Mouse (Mus musculus): ENCODE data around the gene Nemf.

Nemf gene

DNA sequence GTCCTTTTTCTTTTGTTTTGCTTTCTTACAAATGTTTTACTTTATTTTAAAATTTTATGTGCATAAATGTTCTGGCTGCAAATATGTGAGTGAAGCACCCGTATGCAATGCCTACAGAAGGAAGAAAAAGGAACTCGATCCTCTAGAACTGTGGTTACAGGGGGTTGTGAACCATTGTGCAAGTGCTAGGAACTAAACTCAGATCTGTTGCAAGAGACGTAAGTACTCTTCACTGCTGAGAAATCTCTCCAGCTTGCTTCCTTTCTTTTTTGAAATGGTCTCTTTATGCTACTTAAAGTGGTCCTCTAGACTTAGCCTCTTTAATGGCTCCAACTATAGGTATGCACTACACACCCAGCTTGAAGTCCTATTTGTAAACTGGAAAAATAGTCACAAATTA is 25.8 kb downstream of the Nemf start:
- DNase-seq (ENCODE audit: inconsistent age in 2 of 2, low spot score in 1 of 2), result no peak

DNA sequence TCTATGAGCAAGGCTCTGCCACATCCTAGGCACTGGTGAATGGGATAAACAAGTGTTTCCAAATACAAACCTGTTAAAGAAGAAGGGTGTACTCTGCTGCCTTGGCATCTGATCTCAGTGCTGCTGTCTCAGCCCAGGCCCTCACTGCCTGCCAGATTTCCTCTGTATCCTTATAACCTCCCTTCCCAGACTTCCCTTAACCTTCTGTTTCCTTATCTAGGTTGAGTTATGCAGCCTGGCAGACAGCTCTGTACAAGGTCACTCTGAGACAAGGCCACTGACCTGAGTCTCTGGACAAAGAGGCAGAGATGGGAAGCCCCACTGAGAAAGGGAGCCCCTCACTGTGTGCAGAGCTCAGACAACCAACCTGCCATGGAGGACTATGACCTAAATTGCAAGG is 38.5 kb downstream of the Nemf start:
- DNase-seq (ENCODE audit: inconsistent age in 2 of 2, low spot score in 1 of 2), result peak; percentile 34 to 62

DNA sequence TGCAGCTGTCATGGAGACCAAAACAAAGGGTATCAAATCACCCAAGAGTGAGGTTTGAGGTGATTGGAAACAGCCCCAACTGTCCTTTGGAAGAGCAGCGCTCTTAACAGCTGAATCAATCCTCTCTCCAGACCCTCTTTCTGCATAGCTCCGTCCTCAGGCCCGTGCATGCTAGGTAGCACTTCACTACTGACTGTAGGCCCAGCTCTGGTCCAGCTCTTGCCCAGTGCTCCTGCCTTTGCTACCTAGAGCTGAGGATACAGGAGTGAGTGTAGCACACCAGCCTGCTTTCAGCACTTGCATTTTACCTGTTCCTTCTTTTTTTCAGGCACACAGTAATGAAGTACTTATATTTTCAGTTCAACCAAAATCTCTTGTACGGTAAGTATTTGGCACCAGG is 47.3 kb downstream of the Nemf start:
- no peak for DNase-seq (ENCODE audit: inconsistent age in 2 of 2, low spot score in 1 of 2)

DNA sequence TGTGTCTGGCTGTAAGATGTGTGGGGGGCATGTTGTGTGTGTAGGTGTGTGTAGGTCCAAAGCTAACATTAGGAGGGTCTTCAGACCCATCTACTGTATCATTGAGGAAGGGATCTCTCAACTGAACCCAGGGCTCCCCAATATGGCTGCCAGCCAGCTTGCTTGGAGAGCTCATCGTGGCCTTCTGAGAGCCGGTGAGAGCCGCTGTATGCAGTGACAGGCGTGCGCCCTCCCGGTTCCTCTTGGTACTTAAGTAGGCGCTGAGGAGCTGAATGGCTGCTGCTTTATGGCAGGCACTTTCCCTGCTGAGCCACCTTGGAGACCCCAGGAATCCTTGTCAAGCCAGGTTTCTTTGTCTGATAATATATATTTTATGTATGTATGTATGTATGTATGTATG is 50.6 kb downstream of the Nemf start:
- DNase-seq (ENCODE audit: inconsistent age in 2 of 2, low spot score in 1 of 2), result no peak

DNA sequence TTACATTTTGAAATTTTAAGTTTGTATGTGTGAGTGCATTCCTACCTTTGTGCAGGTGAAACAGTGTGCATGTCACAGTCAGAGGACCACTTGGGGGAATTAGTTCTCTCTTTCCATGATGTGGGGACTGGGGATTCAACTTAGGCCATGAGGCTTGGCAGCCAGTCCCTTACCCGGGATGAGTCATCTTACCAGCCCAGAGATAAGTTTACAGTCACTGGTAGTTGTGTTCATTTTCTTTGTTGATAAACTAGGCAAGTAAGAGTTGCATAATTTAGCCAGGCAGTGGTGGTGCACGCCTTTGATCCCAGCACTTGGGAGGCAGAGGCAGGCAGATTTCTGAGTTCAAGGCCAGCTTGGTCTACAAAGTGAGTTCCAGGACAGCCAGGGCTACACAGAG is 52.9 kb downstream of the Nemf start:
- peak; percentile 18 to 51 for DNase-seq (ENCODE audit: inconsistent age in 2 of 2, low spot score in 1 of 2)

DNA sequence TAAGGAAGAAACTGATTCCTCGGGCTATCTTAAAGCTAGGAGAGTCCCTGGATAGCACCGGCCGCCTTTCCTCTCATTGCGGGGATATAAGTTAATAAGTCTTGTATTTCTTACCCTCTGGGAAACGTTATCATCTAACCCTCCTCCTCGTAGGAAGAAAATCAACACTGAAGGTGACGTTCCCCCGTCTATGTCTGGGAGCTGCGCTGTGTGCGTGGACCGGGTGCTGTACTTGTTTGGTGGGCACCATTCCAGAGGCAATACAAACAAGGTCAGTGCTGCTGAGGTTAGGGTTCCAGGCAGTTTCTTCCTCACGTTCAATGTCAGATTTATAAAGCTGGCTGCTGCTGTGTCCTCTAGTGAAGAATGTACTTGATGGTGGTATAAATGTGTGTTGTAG is 54.8 kb downstream of the Nemf start:
- DNase-seq (ENCODE audit: inconsistent age in 2 of 2, low spot score in 1 of 2), result peak; percentile 21 to 71

DNA sequence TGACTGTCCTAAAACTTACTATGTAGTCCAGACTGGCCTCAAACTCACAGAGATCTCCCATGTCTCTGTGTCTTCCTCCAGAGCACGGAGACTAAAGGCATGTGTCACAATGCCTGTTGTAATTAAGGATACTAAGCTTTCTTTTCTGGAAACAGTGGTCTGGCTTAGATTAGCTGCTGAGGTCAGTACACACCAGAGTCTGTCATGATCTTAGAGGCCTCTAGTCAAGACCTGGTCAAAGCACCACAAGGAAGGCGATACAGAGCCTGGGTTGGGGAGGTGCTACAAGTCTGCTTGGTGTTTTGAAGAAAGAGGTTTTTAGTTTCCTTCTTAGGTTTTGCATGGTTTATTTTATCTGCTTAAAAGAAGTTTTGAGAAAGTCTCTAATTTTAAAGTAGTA is 56.6 kb downstream of the Nemf start:
- DNase-seq (ENCODE audit: inconsistent age in 2 of 2, low spot score in 1 of 2), result no peak

DNA sequence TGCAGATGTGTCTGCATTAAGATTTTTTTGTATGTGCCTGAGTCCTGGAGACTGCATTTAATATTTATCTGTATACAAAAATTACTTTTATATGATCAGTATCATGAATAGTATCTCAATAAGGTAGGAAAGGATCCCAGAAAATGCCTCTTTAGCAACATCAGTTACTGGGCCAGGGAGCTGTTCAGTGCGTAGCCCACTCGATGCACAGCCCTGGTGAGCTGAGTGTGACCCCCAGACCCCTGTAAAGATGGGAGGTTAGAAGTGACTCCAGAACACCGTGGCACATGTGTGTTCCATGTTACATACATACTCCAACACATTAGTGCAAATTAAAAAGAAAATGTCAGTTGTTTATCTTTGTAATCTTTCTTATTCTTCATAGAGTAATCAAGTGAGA is 57.1 kb downstream of the Nemf start:
- DNase-seq (ENCODE audit: inconsistent age in 2 of 2, low spot score in 1 of 2), result no peak

DNA sequence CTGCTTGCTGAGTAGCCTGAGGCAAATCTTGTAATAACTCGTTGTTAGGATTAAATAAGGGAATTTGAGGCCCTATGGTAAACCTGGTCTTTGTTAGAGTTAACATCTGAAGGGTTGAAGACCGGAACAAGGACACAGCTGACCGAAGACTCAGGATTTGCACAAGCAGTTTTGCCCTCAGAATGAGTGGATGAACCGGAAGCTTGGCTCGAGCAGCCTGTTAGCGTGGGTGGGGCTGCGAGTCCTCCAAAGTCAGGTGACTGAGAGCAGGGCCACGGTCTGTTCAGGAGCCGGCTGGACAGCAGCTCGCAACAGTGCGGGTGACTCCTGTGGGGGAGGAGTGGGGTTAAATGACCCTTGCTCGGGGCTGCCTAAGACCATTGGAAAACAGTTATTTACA is 57.7 kb downstream of the Nemf start:
- peak; percentile 63 to 85 for DNase-seq (ENCODE audit: inconsistent age in 2 of 2, low spot score in 1 of 2)

DNA sequence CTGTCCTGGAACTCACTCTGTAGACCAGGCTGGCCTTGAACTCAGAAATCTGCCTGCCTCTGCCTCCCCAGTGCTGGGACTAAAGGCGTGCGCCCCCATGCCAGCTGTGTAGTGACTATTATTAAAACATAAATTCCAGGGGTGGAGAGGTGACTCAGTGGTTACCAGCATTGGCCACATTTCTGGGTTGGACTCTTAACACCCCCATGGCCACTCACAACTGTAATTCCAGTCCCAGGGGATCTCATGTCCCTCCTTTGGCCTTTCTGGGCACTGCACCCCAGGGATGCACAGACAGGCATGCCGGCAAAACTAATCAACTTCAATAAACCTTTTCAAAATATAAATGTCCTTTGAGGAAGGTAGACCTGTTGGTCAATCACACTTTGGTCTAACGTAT is 58.7 kb downstream of the Nemf start:
- peak in 1 of 2 experiments; percentile 46 for DNase-seq (ENCODE audit: inconsistent age in 2 of 2, low spot score in 1 of 2)

DNA sequence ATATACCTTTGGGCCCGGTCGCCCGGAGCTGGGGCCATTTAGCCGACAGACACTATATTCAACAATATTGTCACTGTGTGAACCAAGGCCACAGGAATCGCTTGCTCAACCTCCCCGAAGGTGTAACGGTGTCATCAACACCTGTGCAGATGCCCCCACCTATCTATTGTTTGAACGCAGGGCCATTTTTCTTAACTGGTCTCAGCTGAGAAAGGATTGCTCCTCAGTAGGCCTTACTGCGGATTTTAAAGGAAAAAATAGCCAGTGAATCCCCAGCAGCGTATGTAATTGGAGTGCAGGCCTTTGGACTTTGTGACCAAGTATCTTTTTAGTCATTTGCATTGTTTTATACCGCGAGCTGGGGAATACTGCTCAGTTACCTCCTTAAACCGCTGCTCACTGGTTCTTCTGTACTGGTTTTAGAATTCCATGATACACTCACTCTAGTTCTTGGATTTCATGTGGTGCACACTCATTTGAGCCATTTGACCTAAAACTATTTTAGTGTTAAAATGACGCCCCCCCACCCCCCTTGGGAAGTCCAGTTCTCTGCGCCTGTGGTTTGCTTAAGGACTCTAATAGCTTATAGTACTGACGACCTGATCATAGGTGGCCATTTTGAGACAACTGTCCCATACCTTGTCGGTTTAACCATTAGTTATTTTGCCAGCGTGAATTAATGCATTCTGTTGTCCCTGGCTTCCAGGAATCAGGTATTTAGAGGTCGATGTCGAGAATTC is 59.4 kb downstream of the Nemf start:
- no peak for DNase-seq (ENCODE audit: inconsistent age in 2 of 2, low spot score in 1 of 2)

DNA sequence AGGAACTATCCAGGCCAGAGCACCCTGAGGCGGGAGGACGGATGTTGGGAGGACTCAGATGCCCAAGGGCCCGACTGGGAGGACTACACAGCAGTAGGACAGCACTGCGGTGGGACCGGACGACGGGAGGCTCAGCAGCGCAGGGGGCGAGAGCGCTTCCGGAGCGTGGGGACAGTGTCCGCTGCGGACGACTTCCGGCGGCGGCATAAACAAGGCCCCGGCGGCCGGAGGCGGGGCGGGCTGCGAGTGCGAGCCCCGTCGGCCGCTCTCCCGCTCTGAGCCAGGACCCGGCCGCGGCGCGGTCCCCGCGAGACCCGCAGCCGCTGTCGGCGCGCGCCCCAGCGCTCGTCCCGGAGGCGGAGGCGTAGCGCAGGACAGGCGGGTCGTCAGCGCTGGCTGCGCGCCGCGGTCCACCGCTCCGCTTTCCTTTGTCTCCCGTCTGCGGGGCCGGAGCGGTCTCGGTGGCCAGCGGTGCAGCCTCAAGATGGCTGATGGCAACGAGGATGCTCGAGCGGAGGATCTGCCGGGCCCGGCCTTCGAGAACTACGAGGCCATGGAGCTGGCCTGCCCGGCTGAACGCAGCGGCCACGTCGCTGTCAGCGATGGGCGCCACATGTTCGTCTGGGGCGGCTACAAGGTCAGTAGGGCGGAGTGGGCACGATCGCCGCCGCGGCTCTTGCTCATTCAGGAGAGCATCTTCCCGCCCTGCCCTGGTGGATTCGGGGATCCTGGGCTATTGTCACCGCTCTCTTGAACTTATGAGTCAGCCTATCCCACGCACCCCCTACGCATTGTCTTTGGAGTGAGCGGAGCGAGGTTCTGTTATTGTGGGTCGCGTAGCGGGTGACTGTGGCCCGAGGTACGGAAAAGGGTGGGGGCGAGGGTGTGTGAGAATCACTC is 60.2 kb downstream of the Nemf start, which contains the start of gene Klhdc2:
Gene Klhdc2 (plus strand): TSS at position 171 of the 900 bp plus-strand sequence.
- peak; percentile 91 to 96 for DNase-seq (ENCODE audit: inconsistent age in 2 of 2, low spot score in 1 of 2)

DNA sequence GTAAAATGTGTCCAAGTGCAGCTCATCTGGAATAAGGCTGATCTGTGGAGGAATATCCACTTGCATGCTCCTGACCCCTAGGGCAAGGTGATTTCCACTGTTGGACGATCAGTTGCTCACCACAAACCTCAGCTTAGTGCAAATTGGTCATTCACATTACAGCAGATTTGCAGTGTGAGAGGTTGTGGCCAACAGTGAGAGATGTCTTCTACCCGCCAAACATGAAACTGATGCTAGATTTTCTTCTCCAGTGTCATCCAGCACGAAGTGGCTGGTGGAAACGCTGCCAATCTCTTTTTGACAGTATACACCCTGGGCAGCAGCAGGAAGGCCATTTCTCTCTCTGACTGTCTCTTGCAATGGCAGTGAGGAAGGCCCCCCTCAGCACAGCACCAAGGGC is 61.3 kb downstream of the Nemf start:
- peak in 1 of 2 experiments; percentile 48 for DNase-seq (ENCODE audit: inconsistent age in 2 of 2, low spot score in 1 of 2)

DNA sequence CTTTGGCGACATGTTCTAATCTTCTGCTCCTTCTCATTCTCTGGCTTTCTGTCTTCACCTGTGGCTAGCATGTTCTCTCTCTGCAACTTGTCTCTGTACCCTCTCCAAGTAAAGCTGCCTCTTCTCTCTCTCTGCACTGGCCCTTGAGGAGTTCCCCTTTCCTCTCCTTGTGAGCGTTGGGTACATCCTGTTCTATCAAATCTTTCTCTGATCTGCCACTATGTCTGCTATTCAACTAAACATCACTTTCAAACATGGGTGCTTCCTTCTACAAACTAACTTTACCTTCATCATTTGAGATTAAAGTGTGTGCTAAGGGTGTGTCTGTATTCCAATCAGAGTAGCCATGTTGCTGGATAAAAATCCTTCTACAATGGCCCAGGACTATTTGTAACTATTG is 62.0 kb downstream of the Nemf start:
- no peak for DNase-seq (ENCODE audit: inconsistent age in 2 of 2, low spot score in 1 of 2)

DNA sequence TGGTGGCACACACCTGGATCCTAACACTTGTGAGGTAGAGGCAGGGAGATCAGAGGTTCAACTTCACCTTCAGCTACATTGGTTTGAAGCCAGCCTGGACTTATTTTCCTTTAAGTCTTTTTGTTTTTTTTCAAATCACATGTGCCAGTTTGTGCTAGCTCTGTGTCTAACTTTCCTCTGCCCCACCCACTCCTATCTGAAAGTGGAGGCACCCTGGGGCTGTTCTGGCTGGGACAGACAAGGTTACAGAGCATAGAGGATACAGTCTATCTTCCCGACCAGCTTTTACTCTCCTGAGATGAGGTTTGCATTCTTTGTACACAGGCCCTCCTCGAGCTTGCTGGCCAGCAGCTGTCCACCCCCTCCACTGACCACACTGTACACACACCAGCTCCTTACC is 63.1 kb downstream of the Nemf start:
- DNase-seq (ENCODE audit: inconsistent age in 2 of 2, low spot score in 1 of 2), result no peak

DNA sequence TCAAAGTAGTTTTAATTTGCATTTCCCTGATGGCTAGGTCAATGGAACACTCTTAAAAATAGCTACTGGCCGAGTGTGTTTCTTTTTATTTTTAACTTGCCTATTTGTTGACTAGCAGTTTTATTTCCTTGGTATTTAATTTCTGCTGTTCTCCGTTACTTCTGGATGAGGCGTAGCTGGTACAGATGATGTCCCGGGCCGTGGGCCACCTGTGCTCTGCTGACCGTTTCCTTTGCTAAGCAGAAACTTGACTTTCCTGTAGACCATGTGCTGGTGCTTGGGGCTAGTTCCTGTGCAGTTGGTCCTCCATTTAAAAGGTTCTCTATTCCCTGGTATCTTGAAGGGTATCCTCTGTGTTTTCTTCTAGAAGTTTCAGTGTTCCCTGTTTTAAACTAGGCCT is 64.6 kb downstream of the Nemf start:
- no peak for DNase-seq (ENCODE audit: inconsistent age in 2 of 2, low spot score in 1 of 2)

DNA sequence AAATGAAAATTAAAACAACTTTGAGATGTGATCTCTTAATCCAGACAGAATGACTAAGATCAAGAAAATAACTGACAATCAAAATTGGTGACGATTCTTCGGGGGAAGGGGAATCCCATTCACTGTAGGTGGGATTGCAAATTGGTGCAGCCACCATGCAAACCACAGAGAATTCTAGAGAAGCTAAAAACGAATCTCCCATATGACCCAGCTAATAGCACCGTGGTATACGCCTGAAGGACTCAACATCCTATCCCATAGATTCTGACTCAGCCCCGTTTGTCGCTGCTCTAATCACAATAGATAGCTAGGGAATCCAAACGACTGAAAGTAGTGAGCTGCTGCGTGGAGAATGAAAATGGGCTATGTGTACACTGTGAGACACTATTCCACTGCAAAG is 68.3 kb downstream of the Nemf start:
- DNase-seq (ENCODE audit: inconsistent age in 2 of 2, low spot score in 1 of 2), result no peak

DNA sequence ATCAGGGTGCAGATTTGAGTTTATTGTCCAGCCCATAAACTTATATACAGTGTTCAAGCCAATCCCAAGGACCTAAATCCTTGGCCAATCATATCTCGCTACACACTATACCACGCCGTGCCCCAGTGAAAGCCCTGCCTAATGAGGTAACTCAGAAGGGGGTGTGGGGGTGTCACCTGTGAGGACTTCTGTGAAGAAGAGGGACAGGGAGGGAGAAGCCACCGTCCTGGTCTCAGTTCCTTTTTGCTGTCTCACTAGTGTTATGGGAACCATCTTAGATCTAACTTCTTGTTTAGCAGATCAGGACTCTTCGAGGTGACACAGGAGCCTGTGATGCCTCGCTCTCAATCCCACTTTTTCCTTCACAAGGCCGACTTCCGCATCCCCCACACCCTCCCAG is 69.4 kb downstream of the Nemf start:
- no peak for DNase-seq (ENCODE audit: inconsistent age in 2 of 2, low spot score in 1 of 2)

DNA sequence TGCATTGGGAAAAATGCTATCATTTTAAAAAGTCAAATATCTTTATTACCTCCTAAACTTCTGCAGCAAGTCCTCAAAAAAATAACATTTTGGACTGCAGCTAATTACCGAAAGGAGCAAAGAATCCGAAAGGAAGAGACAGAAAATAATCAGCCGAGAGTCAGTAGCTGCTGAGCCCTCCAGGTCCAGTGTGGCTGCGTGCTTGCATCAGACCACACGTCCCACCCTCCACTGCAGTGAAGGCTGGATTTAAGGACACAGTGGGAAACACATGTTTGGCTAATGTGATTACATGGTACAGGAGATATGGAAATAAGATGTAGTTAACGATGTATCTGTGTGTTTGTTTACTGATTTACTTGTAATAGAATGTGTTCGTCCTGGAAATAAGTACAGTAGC is 73.8 kb downstream of the Nemf start:
- DNase-seq (ENCODE audit: inconsistent age in 2 of 2, low spot score in 1 of 2), result no peak

DNA sequence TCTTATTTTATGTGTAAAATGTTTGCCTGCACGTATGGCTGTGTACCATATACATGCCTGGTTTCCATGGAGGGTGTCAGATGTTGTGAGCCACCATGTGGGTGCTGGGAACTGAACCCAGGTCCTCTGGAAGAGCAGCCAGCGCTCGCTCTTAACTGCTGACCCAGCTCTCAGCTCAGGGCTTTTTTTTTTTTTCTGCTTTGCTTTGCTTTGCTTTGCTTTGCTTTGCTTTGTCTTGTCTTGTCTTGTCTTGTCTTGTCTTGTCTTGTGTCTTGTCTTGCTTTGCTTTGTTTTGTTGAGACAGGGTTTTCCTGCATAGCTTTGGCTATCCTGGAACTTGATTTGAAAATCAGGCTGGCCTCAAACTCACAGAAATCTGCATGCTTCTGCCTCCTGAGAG is 76.0 kb downstream of the Nemf start:
- no peak for DNase-seq (ENCODE audit: inconsistent age in 2 of 2, low spot score in 1 of 2)

DNA sequence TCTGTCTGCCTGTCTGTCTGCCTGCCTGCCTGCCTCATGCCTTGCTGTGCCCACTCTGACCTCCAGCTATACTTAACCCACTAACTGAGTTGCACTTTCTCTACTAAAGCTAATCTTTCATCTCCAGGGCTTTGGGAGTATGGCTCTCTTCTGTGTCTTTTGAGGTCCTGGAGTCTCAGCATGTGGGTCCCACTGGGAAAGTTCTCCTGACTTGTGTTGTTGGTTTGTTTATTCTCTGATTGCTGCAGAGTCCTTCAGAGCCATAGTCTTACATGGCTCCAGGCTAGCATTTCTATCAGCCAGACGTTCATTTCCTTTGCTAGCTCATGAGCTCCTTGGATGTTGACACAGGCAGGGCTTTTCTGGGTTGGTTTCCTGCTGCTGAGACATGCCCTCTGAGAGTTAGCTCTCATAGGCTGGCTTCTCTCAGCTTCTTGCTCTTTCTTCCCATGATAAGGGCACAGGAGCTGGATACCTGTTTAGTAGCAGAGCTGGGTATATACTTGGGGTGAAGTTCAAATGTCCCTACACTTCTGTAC is 77.0 kb downstream of the Nemf start:
- no peak for DNase-seq (ENCODE audit: inconsistent age in 2 of 2, low spot score in 1 of 2)

DNA sequence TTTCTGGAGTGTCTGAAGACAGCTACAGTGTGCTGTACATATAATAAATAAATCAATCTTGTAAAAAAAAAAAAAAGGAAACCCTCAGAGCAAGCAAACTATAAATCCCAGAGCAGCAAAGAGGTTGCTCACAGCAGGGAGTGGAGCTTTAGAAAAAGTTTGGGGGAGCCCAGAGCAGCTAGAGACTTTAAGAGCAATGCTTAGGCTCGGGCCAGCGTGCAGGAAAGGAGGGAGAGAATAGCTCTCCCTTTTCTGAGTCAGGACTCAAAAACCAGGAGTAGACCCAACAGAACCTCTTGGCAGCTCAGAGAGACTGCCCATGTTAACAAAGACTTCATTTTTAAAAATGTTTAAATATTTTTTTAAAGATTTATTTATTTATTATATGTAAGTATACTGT is 88.0 kb downstream of the Nemf start:
- DNase-seq (ENCODE audit: inconsistent age in 2 of 2, low spot score in 1 of 2), result no peak

Data from adrenal gland, adult (tissue).